Mouse (Mus musculus) limb, embryonic 13.5 days (tissue): ENCODE results near the gene Kncn. TPM values are rescaled to one million over a fixed set of nuclear protein-coding genes. Genes with fewer than 3 reads are reported as not detected.
A peak's percentile ranks its signal among the peaks of the same experiment; 100 is the strongest.

Experiments used
- ATAC-seq: fragments of 200-750 bp; cut with Nextera tagmentation; 2 replicates; pipeline ENCODE4 v1.8.0; 2017; ENCODE audit warnings: low read depth, moderate number of reproducible peaks, moderate TSS enrichment; ENCODE audit not compliant: low FRiP score
- H3K27ac ChIP-seq: fragments of 300-500 bp; sonication (generic); 2 replicates; pipeline ENCODE4 v1.5.1; 2015; ENCODE audit warnings: inconsistent platforms, mild to moderate bottlenecking, moderate library complexity
- H3K27me3 ChIP-seq: fragments of 300-500 bp; sonication (generic); 2 replicates; pipeline ENCODE4 v1.6.1; 2015; ENCODE audit warnings: mild to moderate bottlenecking, inconsistent platforms
- H3K36me3 ChIP-seq: fragments of 300-500 bp; sonication (generic); 2 replicates; pipeline ENCODE4 v1.6.1; 2015; ENCODE audit warnings: inconsistent platforms, mild to moderate bottlenecking, moderate library complexity
- H3K4me1 ChIP-seq: fragments of 300-500 bp; sonication (generic); 2 replicates; pipeline ENCODE4 v1.6.1; 2015; ENCODE audit warnings: inconsistent platforms
- H3K4me2 ChIP-seq: fragments of 300-500 bp; sonication (generic); replicated peaks from 2 replicates; pipeline ENCODE4 v1.6.1; 2015; ENCODE audit warnings: inconsistent platforms, mild to moderate bottlenecking, moderate library complexity
- H3K4me3 ChIP-seq: fragments of 300-500 bp; sonication (generic); 2 replicates; pipeline ENCODE4 v1.5.1; 2015; ENCODE audit warnings: moderate library complexity, mild to moderate bottlenecking, inconsistent platforms
- H3K9ac ChIP-seq: fragments of 300-500 bp; sonication (generic); 2 replicates; pipeline ENCODE4 v1.6.1; 2015; ENCODE audit warnings: mild to moderate bottlenecking, inconsistent platforms
- H3K9me3 ChIP-seq: fragments of 300-500 bp; sonication (generic); 2 replicates; pipeline ENCODE4 v1.6.1; 2016; ENCODE audit warnings: inconsistent platforms
- WGBS: fragments of 180-500 bp; shearing (Covaris S2); methylation state at CpG from one replicate; pipeline ENCODE4 v1.1.7; 2015; 5-methylcytosine and 5-hydroxymethylcytosine counted together
- polyA plus RNA-seq: library from polyadenylated mRNA; unstranded; fragments of >200 nt; fragmentation: Nextera tagmentation; extraction: Ambion mirVana; gene quantifications from 2 replicates; pipeline ENCODE4 v1.2.1, GENCODE M21; 2015

Gene Kncn
- polyA plus RNA-seq, 1 experiment from 2014 or later = not detected

DNA sequence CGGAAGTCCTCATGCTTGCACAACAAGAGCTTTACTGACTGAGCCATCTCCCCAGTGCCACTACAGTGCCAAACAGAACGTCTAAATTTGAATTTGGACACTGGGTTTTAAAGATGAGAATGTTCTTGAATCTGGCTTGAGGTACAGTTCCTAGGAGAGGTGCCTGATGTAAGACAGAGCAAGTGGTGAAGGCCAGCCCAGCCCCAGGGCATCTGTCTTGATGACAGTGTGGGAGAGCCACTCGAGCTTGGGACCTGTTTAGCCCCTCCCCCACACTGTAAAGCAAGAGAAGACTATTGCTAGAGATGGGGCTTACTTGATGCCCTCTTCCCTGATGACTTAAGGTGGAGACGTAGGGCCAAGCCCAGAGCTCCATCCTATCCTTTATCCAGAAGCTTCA is 2.0 kb upstream of the Kncn start:
- WGBS = 54% methylated on average over 4 of the region's 4 CpGs
- no peak for ATAC-seq

DNA sequence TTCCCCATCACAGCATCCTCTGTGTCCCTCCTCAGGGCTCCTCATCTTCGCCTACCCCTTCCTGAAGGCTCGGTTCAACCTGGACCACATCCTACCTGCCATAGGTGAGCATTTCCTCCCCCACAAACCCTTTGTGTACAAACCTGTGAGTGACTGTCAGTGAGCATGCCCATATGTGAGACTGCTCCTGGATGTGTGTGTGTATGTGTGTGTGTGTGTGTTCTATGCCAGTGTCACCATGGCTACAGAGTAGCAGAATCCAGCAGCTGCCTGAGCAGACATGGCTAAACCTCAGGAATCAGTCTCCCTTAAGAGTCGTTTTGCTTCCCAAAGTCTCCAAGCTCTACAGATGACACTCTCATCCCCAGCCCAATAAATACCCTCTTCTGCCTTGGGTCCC is 1.6 kb downstream of the Kncn start:
- H3K9me3 ChIP-seq = no peaks in the 10 kb centered on the region
- no peak for ATAC-seq
- 70% methylated on average over 3 of the region's 3 CpGs for WGBS
- H3K27me3 ChIP-seq = peaks cover 28% of the 10 kb centered on the region
- peaks cover 10% of the 10 kb centered on the region for H3K4me1 ChIP-seq
- no peak overlapping the region for H3K9ac ChIP-seq
- H3K27ac ChIP-seq = no peak overlapping the region
- H3K4me3 ChIP-seq = no peak overlapping the region
- no peaks in the 10 kb centered on the region for H3K36me3 ChIP-seq
- H3K4me2 ChIP-seq = no peak overlapping the region

More for the DNA sequence above, 2.0 kb upstream of the Kncn start:
- H3K4me3 ChIP-seq = no peak overlapping the region
- H3K36me3 ChIP-seq = no peaks in the 10 kb centered on the region
- no peaks in the 10 kb centered on the region for H3K9me3 ChIP-seq
- no peak overlapping the region for H3K27ac ChIP-seq
- H3K27me3 ChIP-seq = peaks cover 24% of the 10 kb centered on the region; the same call in 1 of the 2 replicates
- no peak overlapping the region for H3K9ac ChIP-seq
- peaks cover 10% of the 10 kb centered on the region for H3K4me1 ChIP-seq
- H3K4me2 ChIP-seq = no peak overlapping the region

DNA sequence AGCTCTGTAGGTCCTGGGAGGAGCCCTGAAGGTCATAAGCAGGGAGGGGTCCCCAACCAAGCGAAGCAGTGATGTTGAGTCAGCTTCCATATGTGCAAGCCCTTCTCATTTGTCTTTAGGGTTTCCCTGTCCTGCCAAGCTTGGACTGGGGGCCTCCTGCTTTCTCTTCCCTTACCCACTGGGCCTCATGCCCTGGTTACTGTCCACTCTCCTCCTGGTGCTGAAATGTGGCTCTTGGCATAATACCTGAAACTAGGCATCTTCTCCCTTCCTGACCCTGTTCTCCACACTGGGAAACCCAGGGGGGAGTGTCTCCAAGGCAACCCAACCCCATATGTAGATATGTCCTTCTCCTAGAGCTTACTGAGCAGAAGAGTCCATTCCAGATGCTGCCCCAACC is 2.7 kb downstream of the Kncn start:
- Histone ChIP-seq H3K4me1 (peaks cover 10% of the 10 kb centered on the region), H3K36me3 (no peaks in the 10 kb centered on the region), H3K4me3 (no peak overlapping the region), H3K27ac (no peak overlapping the region), H3K27me3 (peaks cover 39% of the 10 kb centered on the region), H3K9me3 (no peaks in the 10 kb centered on the region), H3K9ac (no peak overlapping the region), H3K4me2 (no peak overlapping the region)
- no peak for ATAC-seq
- WGBS = 94% methylated on average over 1 of the region's 1 CpGs

DNA sequence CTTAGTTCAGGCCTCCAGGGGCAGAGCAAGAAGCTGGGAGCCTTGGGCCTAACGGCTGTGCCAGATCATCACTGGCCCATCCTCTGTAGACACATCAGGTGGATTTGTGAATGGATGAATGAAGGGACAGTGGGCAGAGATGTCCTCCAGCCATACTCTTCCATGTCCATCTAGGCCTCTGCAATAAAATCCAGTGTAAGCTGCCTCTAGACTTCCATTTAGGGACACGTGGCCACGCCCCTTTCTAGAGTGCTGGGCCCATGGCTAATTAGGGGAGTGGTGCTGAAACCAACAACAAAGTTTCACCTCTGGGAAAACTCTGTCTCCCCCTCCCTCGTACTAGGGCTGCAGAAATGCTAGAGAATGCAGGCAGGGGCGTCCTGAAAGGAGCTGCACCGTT is 5.9 kb downstream of the Kncn start:
- no peak overlapping the region for H3K27ac ChIP-seq
- H3K4me1 ChIP-seq = peaks cover 10% of the 10 kb centered on the region
- 7% methylated on average over 6 of the region's 6 CpGs for WGBS
- no peaks in the 10 kb centered on the region for H3K36me3 ChIP-seq
- peak overlapping the region; percentile 53; the same call in 1 of the 2 replicates for H3K9ac ChIP-seq
- H3K9me3 ChIP-seq = no peaks in the 10 kb centered on the region
- peak overlapping the region; percentile 64 for H3K4me2 ChIP-seq
- H3K4me3 ChIP-seq = peak overlapping the region; percentile 35
- H3K27me3 ChIP-seq = peaks cover 57% of the 10 kb centered on the region
- no peak for ATAC-seq

DNA sequence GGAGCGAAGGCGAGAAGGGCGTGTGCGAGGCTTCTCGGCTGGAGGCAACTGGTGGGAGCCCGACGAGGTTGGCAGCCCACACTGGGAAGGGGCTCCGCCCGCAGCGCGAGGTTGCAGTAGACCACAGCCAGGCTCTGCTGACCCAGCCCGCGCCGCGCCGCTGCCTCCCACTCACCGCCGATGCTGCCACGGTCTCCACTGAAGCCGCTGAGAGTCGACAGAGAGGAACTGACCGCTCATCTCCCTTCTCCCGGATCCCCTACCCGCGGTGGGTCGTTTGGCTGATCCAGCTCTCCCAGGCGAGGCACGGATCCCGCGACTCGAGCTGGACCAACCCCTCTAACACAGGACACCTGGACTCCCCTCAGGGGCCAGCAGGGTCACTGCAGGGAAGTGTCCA is 6.4 kb downstream of the Kncn start, which contains the start of gene 6430628N08Rik:
TSS of gene 6430628N08Rik (plus strand) at position 113 of the 400 bp plus-strand sequence.
- Histone ChIP-seq H3K4me1 (peaks cover 10% of the 10 kb centered on the region), H3K36me3 (no peaks in the 10 kb centered on the region), H3K27ac (no peak within 1 kb of the TSS), H3K9ac (peak within 1 kb of the TSS; percentile 53), H3K4me2 (peak within 1 kb of the TSS; percentile 64), H3K4me3 (peak within 1 kb of the TSS; percentile 35), H3K27me3 (peaks cover 61% of the 10 kb centered on the region), H3K9me3 (no peaks in the 10 kb centered on the region)
- under 1% methylated on average over 31 of the region's 31 CpGs for WGBS
- 0 out of 2 replicates have a peak, but pooled peaks have one; percentile 20 for ATAC-seq

DNA sequence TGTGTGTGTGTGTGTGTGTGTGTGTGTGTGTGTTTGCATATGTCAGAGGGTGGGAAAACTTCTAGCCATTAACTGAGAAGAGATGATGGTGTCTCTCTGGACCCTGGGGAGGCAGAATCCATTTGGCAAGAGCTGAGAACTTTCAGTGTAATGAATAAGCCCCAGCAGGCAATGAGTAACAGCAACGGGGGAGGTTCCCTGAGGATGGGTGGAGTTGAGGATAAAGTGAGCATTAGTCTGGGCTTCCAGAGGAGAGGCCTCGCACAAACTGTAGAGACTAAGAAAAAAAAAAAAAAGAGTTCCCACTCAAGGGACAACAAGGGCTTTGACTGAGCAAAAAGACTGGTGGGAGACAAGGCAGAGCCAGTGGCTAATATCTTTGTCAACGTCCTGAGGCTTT is 10.1 kb downstream of the Kncn start:
- H3K4me2 ChIP-seq = no peak overlapping the region
- H3K4me3 ChIP-seq = no peak overlapping the region
- H3K4me1 ChIP-seq = peaks cover 22% of the 10 kb centered on the region
- ATAC-seq = no peak
- H3K27ac ChIP-seq = no peak overlapping the region
- H3K9ac ChIP-seq = no peak overlapping the region
- WGBS = 34% methylated on average over 3 of the region's 3 CpGs
- peaks cover 86% of the 10 kb centered on the region for H3K27me3 ChIP-seq
- H3K36me3 ChIP-seq = no peaks in the 10 kb centered on the region
- no peaks in the 10 kb centered on the region for H3K9me3 ChIP-seq

DNA sequence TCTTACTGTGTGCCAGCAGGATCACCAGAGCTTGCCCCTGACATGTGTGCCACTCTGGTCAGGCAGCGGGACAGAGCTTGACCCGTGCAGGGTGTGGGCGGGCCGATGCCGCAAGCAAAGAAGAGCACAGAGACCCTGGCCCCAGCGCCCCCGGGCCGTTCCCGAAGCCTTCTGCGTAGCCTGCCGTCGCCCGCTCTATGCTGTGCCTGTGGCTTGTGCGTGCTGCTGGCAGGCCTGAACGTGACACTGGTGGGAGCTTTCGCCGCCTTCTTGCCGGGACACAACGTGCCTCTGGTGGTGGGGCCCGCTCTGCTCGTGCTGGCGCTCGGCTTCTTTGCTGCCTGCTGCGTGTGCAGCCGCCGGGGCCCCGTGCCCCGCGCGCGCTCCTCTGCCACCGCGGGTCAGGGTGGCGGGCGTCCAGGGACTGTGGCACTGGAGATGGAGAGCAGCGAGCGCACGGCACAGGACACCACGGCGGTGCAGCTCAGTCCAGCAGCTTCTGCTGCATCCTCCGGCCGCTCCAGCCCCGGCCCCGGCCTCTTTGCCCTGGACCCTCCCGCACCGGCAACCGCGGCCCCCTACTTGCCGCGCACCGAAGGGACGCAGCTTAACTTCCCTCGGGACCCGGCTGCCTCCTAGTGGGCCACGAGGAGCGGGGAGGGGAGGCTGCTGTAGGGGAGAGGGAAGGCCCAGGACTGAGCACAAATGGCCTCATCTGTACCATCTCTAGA is 13.9 kb downstream of the Kncn start:
- H3K36me3 ChIP-seq = no peaks in the 10 kb centered on the region
- under 1% methylated on average over 56 of the region's 56 CpGs for WGBS
- peak overlapping the region; percentile 87 for H3K4me2 ChIP-seq
- H3K27me3 ChIP-seq = peaks cover 86% of the 10 kb centered on the region
- ATAC-seq = peak; percentile 25; the same call in 1 of the 2 replicates
- H3K27ac ChIP-seq = no peak overlapping the region
- peak overlapping the region; percentile 47 for H3K4me3 ChIP-seq
- peak overlapping the region; percentile 63 for H3K9ac ChIP-seq
- peaks cover 11% of the 10 kb centered on the region for H3K4me1 ChIP-seq
- H3K9me3 ChIP-seq = no peaks in the 10 kb centered on the region

DNA sequence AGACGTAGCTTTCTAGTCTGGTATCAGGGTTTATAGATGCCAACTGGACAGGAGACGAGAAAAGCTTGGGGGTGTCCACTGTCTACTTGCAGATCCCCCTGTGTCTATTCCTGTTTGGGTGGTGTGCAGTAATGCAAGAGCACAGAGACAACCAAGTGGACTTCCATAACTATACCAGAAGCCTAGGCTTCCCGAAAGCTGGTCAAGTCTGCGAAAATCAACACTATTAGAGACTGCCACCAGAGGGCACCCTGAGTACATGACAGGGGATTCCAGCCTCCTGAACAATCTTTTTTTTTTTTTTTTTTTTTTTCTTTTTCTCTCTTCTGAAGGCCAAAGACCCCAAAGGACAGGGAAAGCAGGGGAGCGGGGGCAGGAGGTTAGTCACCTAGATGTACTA is 18.6 kb downstream of the Kncn start:
- Histone ChIP-seq H3K4me3 (no peak overlapping the region), H3K27ac (no peak overlapping the region), H3K27me3 (peaks cover 93% of the 10 kb centered on the region), H3K4me1 (peaks cover 17% of the 10 kb centered on the region), H3K36me3 (no peaks in the 10 kb centered on the region), H3K9ac (no peak overlapping the region), H3K9me3 (no peaks in the 10 kb centered on the region), H3K4me2 (no peak overlapping the region)
- ATAC-seq = peak; percentile 21; the same call in 1 of the 2 replicates
- 17% methylated on average over 5 of the region's 5 CpGs for WGBS

DNA sequence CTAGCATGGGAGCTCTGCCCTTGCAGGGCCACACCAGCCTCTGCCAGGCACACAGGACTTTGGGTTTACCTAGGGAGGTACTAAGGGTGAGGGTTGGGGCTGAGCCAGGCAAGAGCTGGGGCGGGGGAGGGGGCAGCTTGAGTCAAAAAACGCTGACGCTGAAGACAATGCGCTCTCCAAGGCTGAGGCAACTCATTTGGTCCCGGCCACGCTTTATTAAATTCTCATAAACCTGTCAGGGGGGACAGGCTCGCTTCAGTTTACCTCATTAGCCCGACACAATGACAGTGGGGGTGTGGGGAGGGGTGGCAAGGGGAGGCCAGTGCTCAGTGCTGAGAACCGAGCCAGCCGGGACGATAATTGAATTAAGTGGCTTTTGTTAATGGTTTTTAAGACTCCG is 20.2 kb downstream of the Kncn start:
- H3K27ac ChIP-seq = no peak overlapping the region
- no peak overlapping the region for H3K9ac ChIP-seq
- H3K27me3 ChIP-seq = peaks cover 83% of the 10 kb centered on the region
- H3K4me3 ChIP-seq = no peak overlapping the region
- peaks cover 22% of the 10 kb centered on the region for H3K4me1 ChIP-seq
- WGBS = 5% methylated on average over 12 of the region's 12 CpGs
- H3K36me3 ChIP-seq = no peaks in the 10 kb centered on the region
- H3K9me3 ChIP-seq = no peaks in the 10 kb centered on the region; the same call in 1 of the 2 replicates
- ATAC-seq = no peak; the same call in 1 of the 2 replicates
- no peak overlapping the region for H3K4me2 ChIP-seq

DNA sequence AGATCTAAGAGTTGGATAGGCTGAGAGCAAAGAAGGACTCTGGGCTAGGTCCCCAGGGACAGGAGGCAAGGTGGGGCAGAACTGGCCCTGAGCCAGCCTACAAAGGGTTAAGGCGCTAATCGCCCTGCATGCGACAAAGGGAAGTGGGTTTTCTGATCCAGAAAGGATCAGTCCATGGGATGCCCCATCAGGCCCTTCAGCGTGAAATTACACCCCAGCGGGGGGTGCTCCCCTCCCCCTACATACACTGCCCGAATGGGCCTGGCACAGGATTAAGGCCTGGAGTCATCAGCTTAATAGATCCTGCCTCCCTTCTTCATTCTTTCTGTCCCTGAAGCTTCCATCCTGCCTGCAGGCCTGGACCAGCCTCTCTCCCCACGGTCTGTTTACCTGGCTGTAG is 21.5 kb downstream of the Kncn start:
- no peaks in the 10 kb centered on the region for H3K36me3 ChIP-seq
- no peaks in the 10 kb centered on the region; the same call in 1 of the 2 replicates for H3K9me3 ChIP-seq
- H3K4me1 ChIP-seq = peaks cover 22% of the 10 kb centered on the region
- no peak overlapping the region for H3K4me2 ChIP-seq
- ATAC-seq = no peak
- no peak overlapping the region for H3K9ac ChIP-seq
- 3% methylated on average over 7 of the region's 7 CpGs for WGBS
- H3K27me3 ChIP-seq = peaks cover 70% of the 10 kb centered on the region
- H3K27ac ChIP-seq = no peak overlapping the region
- H3K4me3 ChIP-seq = no peak overlapping the region

DNA sequence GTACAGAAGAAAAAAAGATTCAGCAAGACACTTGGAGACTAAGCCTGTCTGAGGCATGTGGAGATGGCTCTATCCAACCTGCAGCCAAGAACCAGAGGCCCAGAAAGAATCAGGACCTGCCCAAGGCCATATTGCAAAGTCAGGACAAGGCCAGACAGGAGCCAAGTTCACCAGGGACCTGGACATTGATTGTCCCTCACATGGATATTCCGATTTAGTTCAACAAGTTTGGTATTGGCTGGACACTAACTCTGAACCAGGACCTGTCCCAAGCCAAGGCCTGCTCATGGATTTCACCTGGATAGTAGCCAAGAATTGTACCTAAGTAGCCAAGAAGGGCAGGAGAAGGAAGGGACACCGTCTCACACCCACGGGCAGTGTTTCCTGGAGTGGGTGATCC is 22.6 kb downstream of the Kncn start:
- Histone ChIP-seq H3K27ac (no peak overlapping the region), H3K4me3 (no peak overlapping the region), H3K9ac (no peak overlapping the region), H3K4me1 (peaks cover 26% of the 10 kb centered on the region), H3K9me3 (no peaks in the 10 kb centered on the region; the same call in 1 of the 2 replicates), H3K4me2 (no peak overlapping the region), H3K27me3 (peaks cover 62% of the 10 kb centered on the region), H3K36me3 (no peaks in the 10 kb centered on the region)
- WGBS = 79% methylated on average over 3 of the region's 3 CpGs
- ATAC-seq = no peak

DNA sequence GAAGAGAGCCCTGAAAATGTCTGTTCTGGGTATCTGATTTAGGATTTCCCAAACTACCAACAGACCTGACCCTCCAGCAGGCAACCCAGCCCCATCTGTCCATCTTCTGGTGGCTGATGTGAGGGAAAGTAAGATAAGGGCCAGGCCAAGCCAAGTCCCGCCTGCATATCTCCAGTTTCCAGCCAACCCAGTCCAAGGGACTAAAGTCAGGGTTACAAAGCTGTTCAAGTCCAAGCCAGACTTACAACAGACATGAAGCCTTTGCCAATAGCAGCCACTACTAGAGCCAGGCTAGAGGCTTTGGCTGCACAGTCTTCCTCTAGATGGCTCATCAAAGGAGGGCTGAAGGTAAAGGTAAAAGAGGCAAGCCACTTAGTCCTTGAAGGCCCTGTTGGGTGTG is 23.8 kb downstream of the Kncn start:
- no peak overlapping the region for H3K9ac ChIP-seq
- WGBS = 63% methylated on average over 1 of the region's 1 CpGs
- H3K4me1 ChIP-seq = peaks cover 26% of the 10 kb centered on the region
- no peak overlapping the region for H3K4me3 ChIP-seq
- H3K27ac ChIP-seq = no peak overlapping the region
- H3K27me3 ChIP-seq = peaks cover 57% of the 10 kb centered on the region
- H3K9me3 ChIP-seq = no peaks in the 10 kb centered on the region; the same call in 1 of the 2 replicates
- H3K36me3 ChIP-seq = no peaks in the 10 kb centered on the region
- no peak overlapping the region for H3K4me2 ChIP-seq
- no peak for ATAC-seq
